Mouse (Mus musculus): ENCODE data around the gene Fam71e2. TPM values are rescaled to one million over a fixed set of nuclear protein-coding genes. Genes with fewer than 3 reads are reported as not detected.

Fam71e2 gene
- polyA plus RNA-seq, 1 experiment from 2014 or later: not detected

- Histone ChIP-seq H3K4me1 (replicated peaks) (no peaks in the 10 kb centered on the region), H3K9me3 (no peaks in the 10 kb centered on the region), H3K4me2 (no peak overlapping the region), H3K4me3 (no peak overlapping the region), H3K36me3 (peaks cover 100% of the 10 kb centered on the region), H3K27me3 (no peaks in the 10 kb centered on the region), H3K27ac (no peak overlapping the region), H3K9ac (no peak overlapping the region)
- WGBS: 90% methylated on average over 3 of the region's 3 CpGs
- no peak for ATAC-seq (ENCODE audit: low FRiP score)
Measured at GRCm38 (mm10) chr7:4712594-4712993, 58.5 kb downstream of the Fam71e2 start.

- Histone ChIP-seq H3K4me2 (no peak overlapping the region), H3K27me3 (no peaks in the 10 kb centered on the region), H3K4me1 (replicated peaks) (peaks cover 7% of the 10 kb centered on the region; the same call in 1 of the 2 replicates), H3K4me3 (no peak overlapping the region), H3K36me3 (peaks cover 95% of the 10 kb centered on the region), H3K9ac (no peak overlapping the region), H3K27ac (no peak overlapping the region), H3K9me3 (no peaks in the 10 kb centered on the region)
- WGBS: 33% methylated on average over 18 of the region's 18 CpGs
- no peak for ATAC-seq (ENCODE audit: low FRiP score)
Measured at GRCm38 (mm10) chr7:4705098-4705497, 66.0 kb downstream of the Fam71e2 start.

Other genes starting within 250 kb of the Fam71e2 start
- 3.8 and 3.9 TPM in 2 replicates for gene Tnni3, start 247.1 kb downstream of the Fam71e2 start, polyA plus RNA-seq (2015; fragmentation: Nextera tagmentation; extraction: Ambion mirVana)
- gene Dnaaf3, start 238.8 kb downstream of the Fam71e2 start, polyA plus RNA-seq (2015; fragmentation: Nextera tagmentation; extraction: Ambion mirVana): 2.0 and 2.8 TPM in 2 replicates
- gene Syt5, start 223.8 kb downstream of the Fam71e2 start, polyA plus RNA-seq (2015; fragmentation: Nextera tagmentation; extraction: Ambion mirVana): 78.7 and 82.6 TPM in 2 replicates
- gene Ptprh, start 167.3 kb downstream of the Fam71e2 start, polyA plus RNA-seq (2015; fragmentation: Nextera tagmentation; extraction: Ambion mirVana): 0.71 and 0.97 TPM in 2 replicates
- gene Tmem86b, start 139.9 kb downstream of the Fam71e2 start, polyA plus RNA-seq (2015; fragmentation: Nextera tagmentation; extraction: Ambion mirVana): 3.5 and 3.8 TPM in 2 replicates
- 9.7 and 12.4 TPM in 2 replicates for gene Ppp6r1, start 112.3 kb downstream of the Fam71e2 start, polyA plus RNA-seq (2015; fragmentation: Nextera tagmentation; extraction: Ambion mirVana)
- gene Hspbp1, start 86.2 kb downstream of the Fam71e2 start, polyA plus RNA-seq (2015; fragmentation: Nextera tagmentation; extraction: Ambion mirVana): 128 and 137 TPM in 2 replicates
- 7.2 and 7.5 TPM in 2 replicates for gene Brsk1, start 80.7 kb downstream of the Fam71e2 start, polyA plus RNA-seq (2015; fragmentation: Nextera tagmentation; extraction: Ambion mirVana)
- 0.12 and 0.19 TPM in 2 replicates for gene Tmem150b, start 46.1 kb downstream of the Fam71e2 start, polyA plus RNA-seq (2015; fragmentation: Nextera tagmentation; extraction: Ambion mirVana)
- gene Kmt5c, start 31.2 kb downstream of the Fam71e2 start, polyA plus RNA-seq (2015; fragmentation: Nextera tagmentation; extraction: Ambion mirVana): 79.4 and 86.8 TPM in 2 replicates
- 16.4 and 21.1 TPM in 2 replicates for gene Cox6b2, start 18.2 kb downstream of the Fam71e2 start, polyA plus RNA-seq (2015; fragmentation: Nextera tagmentation; extraction: Ambion mirVana)
- 0.38 and 0.56 TPM in 2 replicates for gene Il11, start 11.6 kb upstream of the Fam71e2 start, polyA plus RNA-seq (2015; fragmentation: Nextera tagmentation; extraction: Ambion mirVana)
- gene Tmem190, start 11.6 kb upstream of the Fam71e2 start, polyA plus RNA-seq (2015; fragmentation: Nextera tagmentation; extraction: Ambion mirVana): not detected in 2 replicates
- gene Tmem238, start 18.4 kb upstream of the Fam71e2 start, polyA plus RNA-seq (2015; fragmentation: Nextera tagmentation; extraction: Ambion mirVana): 2.5 and 3.5 TPM in 2 replicates
- gene Rpl28, start 21.6 kb upstream of the Fam71e2 start, polyA plus RNA-seq (2015; fragmentation: Nextera tagmentation; extraction: Ambion mirVana): 239 and 250 TPM in 2 replicates
- gene Ube2s, start 41.3 kb upstream of the Fam71e2 start, polyA plus RNA-seq (2015; fragmentation: Nextera tagmentation; extraction: Ambion mirVana): 252 and 267 TPM in 2 replicates
- gene Shisa7, start 73.4 kb upstream of the Fam71e2 start, polyA plus RNA-seq (2015; fragmentation: Nextera tagmentation; extraction: Ambion mirVana): 10.9 and 11.6 TPM in 2 replicates
- 3.9 and 4.9 TPM in 2 replicates for gene Isoc2b, start 99.0 kb upstream of the Fam71e2 start, polyA plus RNA-seq (2015; fragmentation: Nextera tagmentation; extraction: Ambion mirVana)
- gene Isoc2a, start 105.9 kb upstream of the Fam71e2 start, polyA plus RNA-seq (2015; fragmentation: Nextera tagmentation; extraction: Ambion mirVana): 0.75 and 0.78 TPM in 2 replicates
- gene Gm36210, start 135.2 kb upstream of the Fam71e2 start, polyA plus RNA-seq (2015; fragmentation: Nextera tagmentation; extraction: Ambion mirVana): 0.26 and 0.45 TPM in 2 replicates
- 3.6 and 4.9 TPM in 2 replicates for gene Zfp628, start 143.9 kb upstream of the Fam71e2 start, polyA plus RNA-seq (2015; fragmentation: Nextera tagmentation; extraction: Ambion mirVana)
- gene Nat14, start 150.7 kb upstream of the Fam71e2 start, polyA plus RNA-seq (2015; fragmentation: Nextera tagmentation; extraction: Ambion mirVana): 25.4 and 27.7 TPM in 2 replicates
- 0.73 and 1.3 TPM in 2 replicates for gene Ssc5d, start 154.5 kb upstream of the Fam71e2 start, polyA plus RNA-seq (2015; fragmentation: Nextera tagmentation; extraction: Ambion mirVana)
- gene Sbk2, start 193.1 kb upstream of the Fam71e2 start, polyA plus RNA-seq (2015; fragmentation: Nextera tagmentation; extraction: Ambion mirVana): 0.25 TPM in 1 of 2 replicates, not detected in the other
- 0.19 and 0.49 TPM in 2 replicates for gene Sbk3, start 199.9 kb upstream of the Fam71e2 start, polyA plus RNA-seq (2015; fragmentation: Nextera tagmentation; extraction: Ambion mirVana)
- 53.6 and 59.9 TPM in 2 replicates for gene Zfp579, start 224.9 kb upstream of the Fam71e2 start, polyA plus RNA-seq (2015; fragmentation: Nextera tagmentation; extraction: Ambion mirVana)
- 7.9 and 9.2 TPM in 2 replicates for gene Zfp524, start 243.1 kb upstream of the Fam71e2 start, polyA plus RNA-seq (2015; fragmentation: Nextera tagmentation; extraction: Ambion mirVana)
- 37.7 and 41.9 TPM in 2 replicates for gene Fiz1, start 243.4 kb upstream of the Fam71e2 start, polyA plus RNA-seq (2015; fragmentation: Nextera tagmentation; extraction: Ambion mirVana)
- 1.4 and 1.8 TPM in 2 replicates for gene Gm44973, start 244.2 kb upstream of the Fam71e2 start, polyA plus RNA-seq (2015; fragmentation: Nextera tagmentation; extraction: Ambion mirVana)
- gene Zfp865, start 249.1 kb upstream of the Fam71e2 start, polyA plus RNA-seq (2015; fragmentation: Nextera tagmentation; extraction: Ambion mirVana): 5.8 and 6.0 TPM in 2 replicates
- 38.7 and 43.5 TPM in 2 replicates for gene Ccdc106, start 249.3 kb upstream of the Fam71e2 start, polyA plus RNA-seq (2015; fragmentation: Nextera tagmentation; extraction: Ambion mirVana)

All from hindbrain, embryonic 13.5 days (tissue).